Mouse (Mus musculus) layer of hippocampus, adult 9-11 months (tissue): ENCODE results near the gene Ddx43.
"Not testable (repeated sequence)": the region's sequence is repeated elsewhere in the genome, so short reads cannot be mapped to it uniquely, and the experiment has no call there.

ENCODE experiments used
- DNase-seq: peaks from one replicate; pipeline ENCODE4 v3.0.0; 2022

The Ddx43 gene

GRCm38 (mm10) chr9:78395630-78396351 lies at the start of gene Ddx43:
Ddx43 (plus strand) TSS chr9:78395777.
- DNase-seq: peak; percentile 33

DNA sequence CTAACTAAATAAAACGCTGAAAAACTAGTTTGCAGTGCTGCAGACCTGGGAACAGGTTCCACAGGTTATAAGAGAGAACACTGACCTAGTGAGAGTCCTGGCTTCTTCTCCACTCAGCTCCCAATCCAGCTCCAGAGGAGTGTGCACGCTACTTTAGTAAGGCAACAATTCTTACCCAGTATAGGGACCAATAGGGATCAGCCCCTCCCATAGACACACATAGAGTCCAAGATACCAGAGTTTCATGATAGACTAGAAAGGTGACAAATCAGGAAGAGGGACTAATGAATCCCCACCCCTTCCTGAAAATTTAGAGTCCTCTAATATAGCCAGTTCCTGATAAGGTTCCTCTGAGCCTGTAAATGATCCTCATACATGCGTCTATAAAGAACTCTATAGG lies 48.6 kb upstream of the Ddx43 start:
- DNase-seq: no peak

- not testable (repeated sequence) for DNase-seq
These were observed 47.2 kb upstream of the Ddx43 start for GRCm38 (mm10) chr9:78348206-78349004.

DNA sequence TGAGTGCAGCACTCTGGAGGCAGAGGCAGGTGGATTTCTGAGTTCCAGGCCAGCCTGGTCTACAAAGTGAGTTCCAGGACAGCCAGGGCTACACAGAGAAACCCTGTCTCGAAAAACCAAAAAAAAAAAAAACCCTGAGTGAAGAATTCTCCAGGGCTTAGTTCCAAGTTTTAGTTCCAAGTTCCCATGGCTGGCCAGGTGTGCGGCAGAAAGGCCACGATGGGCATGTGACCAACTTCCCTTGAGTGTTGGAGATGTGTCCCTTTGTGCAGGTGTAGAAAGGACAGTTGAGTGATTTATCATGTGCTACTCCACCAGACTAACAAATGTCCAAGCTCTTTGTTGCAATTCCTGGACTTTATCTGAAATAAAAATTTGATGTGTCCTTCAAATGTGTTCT lies 46.4 kb upstream of the Ddx43 start:
- not testable (repeated sequence) for DNase-seq

GRCm38 (mm10) chr9:78350007-78350406 lies 45.6 kb upstream of the Ddx43 start:
- DNase-seq: not testable (repeated sequence)

DNA sequence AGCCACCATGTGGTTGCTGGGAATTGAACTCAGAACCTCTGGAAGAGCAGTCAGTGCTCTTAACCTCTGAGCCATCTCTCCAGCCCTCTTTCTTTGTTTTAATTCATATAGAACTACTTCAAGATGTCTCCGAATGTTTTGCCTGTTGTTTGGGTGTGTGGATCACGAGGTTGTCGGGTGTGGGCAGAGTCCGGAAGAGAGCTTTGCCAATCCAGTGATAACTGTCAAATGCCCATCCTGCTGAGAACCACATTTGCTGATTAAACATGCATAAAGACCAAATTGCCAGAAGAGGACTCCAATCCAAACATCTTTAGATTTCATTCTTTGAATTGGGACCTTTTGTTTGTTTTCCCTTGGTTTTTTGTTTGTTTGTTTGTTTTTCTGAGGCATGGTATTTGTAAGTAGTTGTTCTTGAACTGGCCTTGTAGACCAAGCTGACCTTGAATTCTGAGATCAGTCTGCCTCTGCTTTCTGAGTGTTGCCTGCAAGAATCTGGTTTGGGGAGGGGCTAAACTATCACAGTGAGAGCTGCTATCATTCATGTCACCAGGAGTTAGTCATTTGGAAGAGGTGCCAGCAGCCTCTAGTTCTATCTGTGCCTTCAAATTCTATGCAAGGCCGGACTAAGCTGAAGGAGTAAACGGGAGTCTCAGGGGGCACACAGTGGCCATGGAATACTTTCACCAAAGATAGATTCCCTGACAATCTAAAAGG lies 43.9 kb upstream of the Ddx43 start:
- DNase-seq: no peak

DNA sequence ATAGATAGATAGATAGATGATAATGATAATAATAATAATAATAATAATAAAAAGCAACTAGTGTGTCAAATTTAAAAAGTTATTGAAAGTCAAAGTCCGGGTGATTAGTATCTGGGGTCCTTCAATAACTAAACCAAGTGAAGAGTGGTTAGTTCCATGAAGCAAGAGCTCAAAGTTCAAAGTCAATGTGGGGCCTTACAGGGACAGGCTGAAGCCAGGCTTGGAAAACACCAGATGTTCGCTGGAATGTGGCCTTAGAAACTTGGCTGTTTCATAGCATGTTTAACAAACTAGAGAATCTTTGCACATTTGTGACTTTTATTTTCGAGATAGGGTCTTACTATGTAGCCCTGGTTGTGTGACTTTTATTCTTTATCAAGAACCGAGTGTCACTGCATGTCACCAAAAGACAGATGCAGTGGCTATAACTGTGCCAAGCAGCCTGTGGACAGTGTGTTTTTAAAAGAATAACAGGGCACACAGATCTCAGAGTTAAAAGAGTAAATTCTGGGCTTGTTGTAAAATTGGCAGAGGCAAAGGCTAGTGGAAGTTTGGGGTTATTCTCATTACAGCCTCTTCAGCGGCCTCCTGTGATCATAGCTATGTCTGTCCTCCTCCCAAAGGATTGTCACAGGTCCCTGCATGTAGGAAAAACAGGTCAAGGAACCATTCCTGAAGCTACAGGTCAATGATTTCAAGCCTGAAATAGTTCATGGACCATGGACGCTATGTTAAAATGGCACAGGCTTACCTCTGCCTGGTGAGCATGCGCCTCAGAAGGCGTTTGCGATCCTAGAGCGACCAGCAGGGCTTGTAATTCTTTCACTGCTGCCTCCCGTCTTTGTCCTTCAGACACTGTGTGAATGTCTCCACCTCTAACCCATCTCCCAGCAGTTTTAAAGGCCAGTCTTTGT lies 40.7 kb upstream of the Ddx43 start:
- DNase-seq: no peak

DNA sequence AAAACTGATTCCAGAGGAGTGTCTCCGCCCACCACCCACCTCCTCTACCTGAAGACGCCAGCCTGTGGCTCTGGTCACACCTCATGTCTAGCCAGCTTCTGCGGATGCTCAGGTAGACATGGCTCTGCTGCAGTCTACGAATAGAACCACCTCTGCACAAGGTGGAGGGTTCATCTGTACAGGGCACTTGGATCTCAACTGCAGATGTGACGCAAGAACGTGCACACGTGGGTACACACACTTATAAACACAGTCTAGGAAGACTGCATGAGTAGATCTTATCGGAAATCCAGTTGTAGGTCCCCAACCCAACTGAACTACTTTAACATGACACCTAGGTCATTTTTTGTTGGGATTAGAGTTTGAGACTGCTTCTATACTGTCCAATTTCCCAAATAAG lies 40.0 kb upstream of the Ddx43 start, which contains the start of gene Gsta2:
Gene Gsta2 (minus strand): TSS at position 178 of the 400 bp plus-strand sequence.
- DNase-seq: no peak

GRCm38 (mm10) chr9:78358053-78358452 lies 37.5 kb upstream of the Ddx43 start:
- peak; percentile 14 for DNase-seq

DNA sequence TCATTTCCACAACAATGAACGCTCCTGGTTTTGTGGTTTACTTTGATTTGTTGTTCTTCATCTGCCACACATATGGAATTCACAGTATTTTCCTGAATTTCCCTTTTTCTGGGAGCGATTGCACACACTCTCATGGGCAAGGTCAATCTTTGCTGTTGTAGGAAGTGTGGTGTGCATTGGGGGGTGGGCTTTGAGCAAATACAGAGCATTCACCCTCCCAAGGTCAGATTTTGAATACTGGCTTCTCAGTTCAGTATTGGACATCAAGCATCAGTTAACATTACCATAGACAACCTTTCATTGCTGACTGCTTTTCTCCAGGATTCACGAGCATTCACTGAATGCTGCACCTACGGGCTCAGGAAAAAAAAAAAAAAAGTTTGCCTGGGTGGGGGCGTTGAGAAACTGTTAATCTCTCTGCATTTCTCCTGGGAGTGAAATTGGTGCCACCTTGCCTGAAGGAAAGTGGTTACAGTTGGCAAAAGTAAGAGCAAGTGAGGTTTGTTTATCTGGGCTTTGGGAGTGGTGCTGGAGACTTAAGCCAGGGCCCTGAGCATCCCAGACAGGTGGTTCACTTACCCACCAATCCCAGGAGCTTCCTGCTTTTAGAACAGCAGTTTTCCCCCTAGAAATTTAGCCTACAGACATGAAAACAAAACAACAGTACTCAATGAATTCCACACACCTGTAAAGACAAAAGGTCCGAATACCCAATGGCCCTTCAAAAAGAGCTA lies 35.7 kb upstream of the Ddx43 start:
- no peak for DNase-seq

- no peak for DNase-seq
These were observed 35.1 kb upstream of the Ddx43 start for GRCm38 (mm10) chr9:78360484-78360872.

- no peak for DNase-seq
These were observed 32.2 kb upstream of the Ddx43 start for GRCm38 (mm10) chr9:78363374-78363773.

- no peak for DNase-seq
These were observed 30.9 kb upstream of the Ddx43 start for GRCm38 (mm10) chr9:78364701-78365100.

DNA sequence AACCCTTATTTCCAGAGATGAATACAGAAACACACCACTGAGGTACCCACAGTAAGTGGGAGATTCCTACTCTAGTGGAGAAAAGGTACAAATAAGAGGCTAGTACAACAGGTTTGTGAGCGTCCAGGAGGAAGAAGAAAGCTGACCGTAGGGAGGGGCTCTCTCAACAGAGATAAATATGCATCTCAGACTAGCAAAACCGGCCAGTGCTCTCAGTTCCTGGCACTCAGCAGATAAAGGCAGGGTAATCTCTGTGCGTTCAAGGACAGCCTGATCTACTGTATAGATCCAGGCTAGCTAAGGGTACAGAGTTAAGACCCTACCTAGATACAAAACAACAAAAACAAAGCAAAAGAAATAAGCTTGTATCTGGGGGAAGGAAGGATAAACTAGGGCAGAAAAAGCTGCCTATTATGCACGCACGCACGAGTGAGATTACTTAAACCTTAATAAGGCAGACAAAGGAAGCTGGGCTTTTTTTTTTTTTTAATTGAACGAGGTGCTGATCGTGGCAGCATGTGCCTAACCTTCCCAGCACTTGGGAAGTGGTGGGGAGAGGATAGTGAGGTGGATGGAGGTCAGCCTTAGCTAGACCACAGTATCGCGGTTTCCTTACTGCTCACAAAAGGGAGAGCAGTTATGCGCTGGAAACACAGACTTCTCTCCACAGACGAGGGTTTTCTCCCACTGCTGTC lies 29.6 kb upstream of the Ddx43 start:
- DNase-seq: no peak

DNA sequence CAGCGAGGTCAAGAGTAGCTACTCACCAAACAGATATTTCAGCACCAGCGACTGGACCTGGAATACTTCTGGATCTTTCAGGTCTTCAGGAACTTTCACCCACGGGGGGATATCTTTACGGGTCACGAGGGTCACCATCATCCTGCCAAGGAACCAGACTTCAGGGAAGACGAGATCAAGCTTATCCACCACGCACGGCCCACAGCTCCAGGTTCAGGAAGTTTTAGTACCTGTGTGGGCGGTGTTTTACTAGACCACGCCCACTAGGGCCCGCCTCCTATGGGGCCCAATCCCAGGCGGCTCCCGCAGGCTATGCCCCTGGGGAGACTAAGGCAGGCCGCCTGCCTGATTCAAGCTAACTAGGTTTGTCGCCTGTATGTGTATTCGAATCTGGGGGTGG lies 27.6 kb upstream of the Ddx43 start, which contains the start of gene Dppa5a:
Gene Dppa5a (minus strand): TSS at position 219 of the 400 bp plus-strand sequence.
- not testable (repeated sequence) for DNase-seq

GRCm38 (mm10) chr9:78368671-78369293 lies 26.8 kb upstream of the Ddx43 start:
- DNase-seq: no peak

GRCm38 (mm10) chr9:78369349-78369748 lies 26.2 kb upstream of the Ddx43 start:
- DNase-seq: no peak

GRCm38 (mm10) chr9:78369786-78370185 lies 25.8 kb upstream of the Ddx43 start:
- DNase-seq: no peak

DNA sequence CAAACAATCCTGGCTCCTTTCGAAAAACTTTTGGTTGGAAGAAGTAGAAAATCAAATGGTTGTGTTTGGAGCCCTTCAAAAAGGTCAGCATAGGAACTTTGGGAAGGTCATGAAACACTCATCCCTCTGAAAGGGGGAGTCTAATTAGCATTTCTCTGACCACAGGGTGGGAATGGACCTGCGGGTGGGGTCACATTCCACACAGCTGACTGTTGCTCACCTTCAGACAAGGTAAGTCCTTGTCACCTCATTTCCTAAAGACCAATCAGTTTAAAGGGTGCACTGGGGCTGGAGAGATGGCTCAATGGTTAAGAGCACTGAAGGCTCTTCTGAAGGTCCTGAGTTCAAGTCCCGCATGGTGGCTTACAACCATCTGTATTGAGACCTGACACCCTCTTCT lies 24.1 kb upstream of the Ddx43 start:
- no peak for DNase-seq

DNA sequence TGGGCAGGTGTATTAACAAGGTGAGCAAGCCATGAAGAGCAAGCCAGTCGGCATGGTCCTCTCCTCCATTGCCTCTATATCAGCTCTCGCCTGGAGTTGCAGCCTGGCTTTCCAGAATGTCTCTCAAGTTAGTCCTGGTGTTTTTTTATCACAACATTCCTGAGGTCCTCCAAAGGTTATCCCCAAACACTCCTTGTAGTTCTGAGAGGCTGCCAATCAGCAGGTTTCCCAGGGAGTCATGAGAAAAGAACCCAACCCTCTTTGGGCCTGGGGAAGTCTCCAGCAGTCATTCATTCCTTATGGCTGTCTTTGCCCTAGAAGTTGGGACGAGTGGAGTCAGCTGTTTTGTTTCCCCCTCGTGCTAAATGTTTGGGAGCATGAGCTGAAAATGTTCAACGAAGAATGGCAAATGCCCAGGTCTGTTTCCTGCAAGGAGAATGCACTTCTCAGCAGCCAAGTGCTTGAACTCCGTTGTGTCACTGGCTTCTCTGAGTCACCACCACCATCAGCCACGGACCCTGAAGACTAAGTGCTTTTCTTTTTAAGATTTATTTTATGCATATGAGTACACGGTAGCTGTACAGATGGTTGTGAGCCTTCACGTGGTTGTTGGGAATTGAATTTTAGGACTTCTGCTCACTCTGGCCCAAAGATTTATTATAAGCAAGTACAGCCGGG lies 22.6 kb upstream of the Ddx43 start:
- no peak for DNase-seq
